ENCODE assay signal across 14 mouse cellular contexts in genomic region chr19:27967590-27967989, GRCm38 (mm10). TPM values are rescaled to one million over a fixed set of nuclear protein-coding genes. Genes with fewer than 3 reads are reported as not detected.
A peak's percentile ranks its signal among the peaks of the same experiment; 100 is the strongest.
DNase-seq lines count a peak whose midpoint lies in the region; ATAC-seq and TF ChIP-seq lines count a peak whose summit lies in the region.
"Had no signal": no experiment of that assay in that cellular context is flagged by ENCODE, and none has a peak within 500 bp of the region (broad histone marks: within the 10 kb centered on the region; RNA-seq: fewer than 3 reads in every experiment).

No protein-coding gene starts in this region.

- peak; percentile 85 for ATAC-seq in megakaryocyte progenitor cell, adult 5-6 weeks (replicated peaks; ENCODE audit: poor library complexity)
- no peak for ATAC-seq in intestine, postnatal 0 days

- H3K4me2 ChIP-seq in intestine, postnatal 0 days (replicated peaks; ENCODE audit: low read depth): no peak overlapping the region
- H3K4me2 ChIP-seq: neural tube, embryonic 12.5 days had no signal

- H3K4me3 ChIP-seq in intestine, postnatal 0 days (ENCODE audit: low read depth, low read length): no peak overlapping the region
- H3K4me3 ChIP-seq: hindbrain, embryonic 10.5 days; neural tube, embryonic 12.5 days had no signal

- peak; percentile 5 to 6 for DNase-seq in spleen, postnatal 36 days (ENCODE audit: low spot score in 2 of 2)
- DNase-seq in spleen, adult 12 weeks (ENCODE audit: low spot score): no peak
- DNase-seq in c-Kit-positive CD71-negative TER-119-negative erythroid progenitor cells, embryonic 14.5 days (ENCODE audit: low read depth): peak; percentile 14
- peak; percentile 10 to 19 for DNase-seq in thymus, postnatal 36 days
- no peak for DNase-seq in frontal cortex, postnatal 36 days (ENCODE audit: low spot score in 2 of 2)
- DNase-seq in cerebellum, adult 11 months: no peak
- DNase-seq: adrenal gland, postnatal 10 days; cerebellum, adult 9-10 months had no signal

- no peaks in the 10 kb centered on the region for H3K4me1 ChIP-seq in intestine, postnatal 0 days (replicated peaks; ENCODE audit: control insufficient read depth, insufficient read depth, low read length)
- H3K4me1 ChIP-seq: hindbrain, embryonic 10.5 days; neural tube, embryonic 12.5 days had no signal

- H3K27me3 ChIP-seq in intestine, postnatal 0 days (replicated peaks; ENCODE audit: control insufficient read depth, insufficient read depth, low read length): no peaks in the 10 kb centered on the region
- H3K27me3 ChIP-seq: neural tube, embryonic 12.5 days had no signal

- H3K9me3 ChIP-seq in intestine, postnatal 0 days (ENCODE audit: control insufficient read depth): no peaks in the 10 kb centered on the region
- H3K9me3 ChIP-seq: hindbrain, embryonic 10.5 days; neural tube, embryonic 12.5 days had no signal

- TF ChIP-seq CTCF in intestine, postnatal 0 days (IDR thresholded peaks at IDR 0.05; ENCODE audit: low read depth): no peak

- H3K36me3 ChIP-seq in intestine, postnatal 0 days (ENCODE audit: control insufficient read depth, insufficient read depth): no peaks in the 10 kb centered on the region
- H3K36me3 ChIP-seq: neural tube, embryonic 12.5 days had no signal

- no peak overlapping the region for H3K27ac ChIP-seq in intestine, postnatal 0 days (ENCODE audit: low read depth, low read length)
- H3K27ac ChIP-seq: hindbrain, embryonic 10.5 days; liver, embryonic 14.5 days; neural tube, embryonic 12.5 days; stomach, postnatal 0 days had no signal

- no peak overlapping the region for H3K9ac ChIP-seq in intestine, postnatal 0 days (ENCODE audit: low read depth, low read length)
- H3K9ac ChIP-seq: liver, embryonic 14.5 days; neural tube, embryonic 12.5 days had no signal

- WGBS in intestine, postnatal 0 days: 87% methylated on average over 3 of the region's 3 CpGs

RNA-seq across cellular contexts. Expression of gene Rfx3, which starts 43.4 kb away (rescaled TPM):
- total RNA-seq in megakaryocyte progenitor cell, adult 5-6 weeks (2015): 4.8 and 6.1 TPM in 2 replicates
- total RNA-seq in megakaryocyte progenitor cell, adult 5-6 weeks (2017): 3.1 and 5.1 TPM in 2 replicates
- 1.6 and 1.9 TPM in 2 replicates for polyA plus RNA-seq in intestine, postnatal 0 days (2015; fragmentation: Nextera tagmentation; extraction: Ambion mirVana)

Comparison
In these comparisons a context has a peak if more than half of its experiments do, and no peak if none do; other contexts are left out.
1. DNase-seq: peak in spleen, postnatal 36 days (2 of 2), c-Kit-positive CD71-negative TER-119-negative erythroid progenitor cells, embryonic 14.5 days (single experiment) and thymus, postnatal 36 days (2 of 2); none in spleen, adult 12 weeks (single experiment), frontal cortex, postnatal 36 days (0 of 2) and cerebellum, adult 11 months (single experiment).